Mouse (Mus musculus) cerebellum, adult 2 months (tissue): ENCODE data around the gene 1700037H04Rik. TPM values are rescaled to one million over a fixed set of nuclear protein-coding genes. Genes with fewer than 3 reads are reported as not detected.

Source experiments
- DNase-seq, 2 experiments: peaks; one replicate each; pipeline ENCODE4 v3.0.0; 2021
- H3K27ac ChIP-seq: fragments of 200-500 bp; 2 replicates; pipeline ENCODE4 v1.5.1; 2012; ENCODE audit warnings: low read length, control low read depth, inconsistent platforms; ENCODE audit not compliant: insufficient read depth
- H3K27me3 ChIP-seq: fragments of 200-500 bp; 2 replicates; pipeline ENCODE4 v1.6.1; 2012; ENCODE audit warnings: inconsistent platforms, mild to moderate bottlenecking, low read length, moderate library complexity; ENCODE audit not compliant: control insufficient read depth, insufficient read depth
- H3K4me1 ChIP-seq: fragments of 200-500 bp; 2 replicates; pipeline ENCODE4 v1.6.1; 2011; ENCODE audit warnings: low read length; ENCODE audit not compliant: control insufficient read depth, insufficient read depth
- H3K4me3 ChIP-seq: fragments of 200-500 bp; replicated peaks from 2 replicates; pipeline ENCODE3; 2011; ENCODE audit warnings: mild to moderate bottlenecking, low read depth, low read length, control low read depth; ENCODE audit not compliant: insufficient read depth
- CTCF ChIP-seq: fragments of 200-500 bp; IDR thresholded peaks from 2 replicates; pipeline ENCODE4 v1.5.1; 2011; ENCODE audit warnings: low read depth, mild to moderate bottlenecking, control low read depth, low read length, moderate library complexity, borderline replicate concordance; ENCODE audit not compliant: insufficient read depth
- POLR2A ChIP-seq: fragments of 200-500 bp; IDR thresholded peaks from 2 replicates; pipeline ENCODE4 v1.6.1; 2011; ENCODE audit warnings: low read length, control low read depth, borderline replicate concordance; ENCODE audit not compliant: insufficient read depth
- WGBS: fragments of 180-500 bp; shearing (Covaris S2); methylation state at CpG from one replicate; pipeline ENCODE4 v1.1.7; 2018; 5-methylcytosine and 5-hydroxymethylcytosine counted together
- polyA plus RNA-seq: library from polyadenylated mRNA; depleted of rRNA; stranded (reverse); fragments of >200 nt; gene quantifications from 2 replicates; pipeline ENCODE4 v1.2.3, GENCODE M21; 2012

1700037H04Rik gene
- polyA plus RNA-seq, 1 experiment, result 143 TPM

- TF ChIP-seq CTCF (no peak), POLR2A (no peak)
- H3K4me1 ChIP-seq, result no peaks in the 10 kb centered on the region
- 81% methylated on average over 8 of the region's 8 CpGs for WGBS
Observed at GRCm38 (mm10) chr2:131148353-131149253, 11.3 kb downstream of the 1700037H04Rik start.

DNA sequence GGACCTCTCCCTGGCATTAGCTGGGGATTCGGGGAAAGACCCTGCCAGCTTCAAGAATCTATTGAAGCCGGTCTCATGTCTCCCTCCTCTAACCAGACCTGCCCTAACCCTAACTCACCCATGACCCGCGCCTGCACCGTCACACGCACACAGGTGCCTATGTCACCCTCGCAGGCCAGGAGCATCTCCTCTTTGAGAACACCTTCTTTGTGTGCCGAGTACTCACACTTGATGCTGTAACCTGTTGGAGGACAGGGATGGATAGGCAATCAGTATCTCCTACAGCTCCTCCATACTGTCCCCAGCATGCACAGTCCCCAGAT is 12.9 kb downstream of the 1700037H04Rik start:
- DNase-seq, result no peak
- 88% methylated on average over 8 of the region's 8 CpGs for WGBS
- Histone ChIP-seq H3K27me3 (no peaks in the 10 kb centered on the region), H3K4me3 (no peak overlapping the region), H3K4me1 (no peaks in the 10 kb centered on the region), H3K27ac (no peak overlapping the region)
- TF ChIP-seq CTCF (no peak), POLR2A (no peak)

More at GRCm38 (mm10) chr2:131148353-131149253, 11.3 kb downstream of the 1700037H04Rik start:
- no peaks in the 10 kb centered on the region for H3K27me3 ChIP-seq
- H3K27ac ChIP-seq, result no peak overlapping the region
- no peak for DNase-seq
- H3K4me3 ChIP-seq, result no peak overlapping the region

DNA sequence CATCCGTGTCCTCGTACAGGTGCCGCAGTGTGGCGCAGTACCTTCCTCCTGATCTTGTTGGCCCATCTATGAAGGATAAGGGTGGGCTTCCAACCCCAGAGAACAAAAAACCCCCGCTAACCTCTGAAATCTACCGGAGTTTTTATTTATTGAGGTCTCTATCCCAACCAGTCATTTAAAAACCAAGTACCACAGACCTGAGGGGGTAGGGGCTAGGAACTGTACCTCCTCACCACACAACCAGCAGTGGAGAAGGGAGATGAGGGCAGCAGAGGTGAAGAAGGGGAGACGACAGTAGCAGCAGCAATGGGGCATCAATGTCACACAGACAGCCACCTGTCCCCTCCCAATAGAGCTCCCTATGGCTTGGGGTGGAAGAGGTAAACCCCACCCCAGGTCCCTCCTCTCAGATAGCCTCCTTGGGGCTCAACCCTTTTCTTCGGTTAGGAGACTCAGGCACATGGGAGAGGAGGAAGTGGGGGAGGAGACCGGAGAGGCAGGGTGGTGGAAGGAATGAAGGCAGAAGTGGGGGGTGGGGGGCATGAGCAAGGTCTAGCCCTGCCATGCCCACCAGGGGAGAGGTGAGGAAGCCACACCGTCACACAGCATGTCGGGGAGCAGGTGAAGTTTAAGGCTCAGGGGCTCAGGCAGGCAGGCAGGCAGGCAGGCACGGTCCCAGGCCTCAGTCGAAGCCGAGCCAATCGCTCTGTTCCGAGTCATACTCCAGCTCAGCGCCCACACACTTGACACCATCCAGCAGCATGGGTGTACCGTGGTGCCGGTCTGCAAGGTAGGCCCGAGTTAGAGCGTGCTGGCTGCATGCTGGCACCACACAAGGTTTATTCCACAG is 13.5 kb downstream of the 1700037H04Rik start:
- Histone ChIP-seq H3K27ac (no peak overlapping the region), H3K4me3 (no peak overlapping the region), H3K4me1 (no peaks in the 10 kb centered on the region), H3K27me3 (no peaks in the 10 kb centered on the region)
- DNase-seq, result no peak
- WGBS, result 88% methylated on average over 21 of the region's 21 CpGs
- no peak for TF ChIP-seq POLR2A
- TF ChIP-seq CTCF, result no peak

GRCm38 (mm10) chr2:131145536-131145935 is 14.3 kb downstream of the 1700037H04Rik start:
- no peak overlapping the region for H3K4me3 ChIP-seq
- 92% methylated on average over 2 of the region's 2 CpGs for whole genome bisulfite sequencing
- H3K27ac ChIP-seq, result no peak overlapping the region
- DNase-seq, result no peak
- TF ChIP-seq CTCF (no peak), POLR2A (no peak)
- H3K4me1 ChIP-seq, result no peaks in the 10 kb centered on the region
- no peaks in the 10 kb centered on the region for H3K27me3 ChIP-seq

DNA sequence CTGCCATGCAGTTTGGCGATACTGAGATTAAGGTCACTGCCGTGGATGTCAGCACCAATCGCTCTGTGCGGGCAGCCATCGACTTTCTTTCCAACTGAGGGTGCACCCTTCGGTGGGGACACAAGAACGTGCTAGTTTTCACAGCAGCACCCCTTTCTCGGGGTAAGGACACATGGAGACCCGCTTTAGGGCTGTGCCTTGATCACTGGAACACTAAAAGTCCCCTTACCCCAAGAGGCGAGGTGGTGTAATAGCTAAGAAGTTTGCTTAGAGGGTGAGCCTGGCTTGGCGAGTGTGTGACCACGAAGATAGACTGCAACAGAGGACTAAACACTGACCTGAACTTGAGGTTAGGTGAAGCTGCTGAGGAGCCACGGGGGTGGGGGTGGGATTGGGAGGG is 14.8 kb downstream of the 1700037H04Rik start:
- H3K4me3 ChIP-seq, result no peak overlapping the region
- no peak for DNase-seq
- no peaks in the 10 kb centered on the region for H3K4me1 ChIP-seq
- TF ChIP-seq CTCF, result no peak
- no peak for TF ChIP-seq POLR2A
- no peaks in the 10 kb centered on the region for H3K27me3 ChIP-seq
- 75% methylated on average over 13 of the region's 13 CpGs for WGBS
- H3K27ac ChIP-seq, result no peak overlapping the region

DNA sequence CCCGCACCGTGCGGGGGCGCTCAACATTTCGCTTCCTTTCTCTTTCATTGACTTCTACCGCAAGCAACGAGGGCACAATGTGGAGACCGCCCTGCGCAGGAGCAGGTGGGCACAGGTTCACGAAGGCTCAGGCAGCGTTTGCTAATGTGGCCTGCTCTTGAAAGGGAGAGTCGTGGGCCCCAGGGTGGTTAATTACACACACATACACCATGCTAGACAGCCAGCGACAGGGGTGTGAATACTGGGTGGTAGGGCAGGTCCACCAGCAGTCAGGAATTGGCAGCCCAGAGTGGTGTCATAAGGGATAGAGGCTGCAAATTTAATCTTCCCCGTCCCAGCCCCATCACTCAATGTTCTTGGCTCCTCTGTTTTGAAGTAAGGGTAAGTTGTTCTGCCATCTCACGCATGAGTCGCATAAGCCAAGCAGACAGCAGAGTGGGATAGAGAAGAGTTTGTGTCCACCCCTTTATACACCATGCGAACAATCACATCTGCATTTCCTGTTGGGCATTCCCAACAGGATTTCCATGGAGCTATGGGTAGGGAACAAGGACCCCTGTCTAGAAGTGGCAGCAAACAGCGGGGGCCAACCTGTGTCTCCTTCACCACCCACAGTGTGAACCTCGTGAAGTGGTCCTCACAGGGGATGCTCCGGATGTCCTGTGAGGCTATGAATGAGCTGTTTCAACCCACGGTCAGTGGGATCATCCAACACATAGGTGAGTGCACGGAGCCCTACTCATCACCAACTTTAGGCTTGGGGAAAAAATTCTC is 16.7 kb downstream of the 1700037H04Rik start:
- H3K4me3 ChIP-seq, result no peak overlapping the region
- H3K27ac ChIP-seq, result no peak overlapping the region
- no peak for DNase-seq
- no peaks in the 10 kb centered on the region for H3K27me3 ChIP-seq
- no peak for TF ChIP-seq POLR2A
- no peak for TF ChIP-seq CTCF
- 65% methylated on average over 22 of the region's 22 CpGs for WGBS
- no peaks in the 10 kb centered on the region for H3K4me1 ChIP-seq

GRCm38 (mm10) chr2:131142592-131142991 is 17.3 kb downstream of the 1700037H04Rik start:
- Histone ChIP-seq H3K4me1 (no peaks in the 10 kb centered on the region), H3K27ac (no peak overlapping the region), H3K4me3 (no peak overlapping the region), H3K27me3 (no peaks in the 10 kb centered on the region)
- no peak for TF ChIP-seq POLR2A
- TF ChIP-seq CTCF, result peak; percentile 51
- DNase-seq, result peak in 1 of 2 experiments; percentile 20
- 25% methylated on average over 18 of the region's 18 CpGs for WGBS
